Mouse (Mus musculus): ENCODE results near the gene Timp4. TPM values are rescaled to one million over a fixed set of nuclear protein-coding genes. Genes with fewer than 3 reads are reported as not detected.

The Timp4 gene
- polyA plus RNA-seq, 1 experiment from 2014 or later: 8.4 TPM

- Histone ChIP-seq H3K4me1 (ENCODE audit: control insufficient read depth, insufficient read depth, low read length) (no peaks in the 10 kb centered on the region), H3K9ac (replicated peaks; ENCODE audit: low read length) (no peak overlapping the region), H3K27me3 (ENCODE audit: control insufficient read depth, insufficient read depth, low read length) (no peaks in the 10 kb centered on the region), H3K9me3 (ENCODE audit: control insufficient read depth, low read length) (no peaks in the 10 kb centered on the region), H3K4me3 (replicated peaks; ENCODE audit: low read depth, low read length) (no peak overlapping the region), H3K27ac (replicated peaks; ENCODE audit: low read depth, low read length) (no peak overlapping the region), H3K36me3 (ENCODE audit: control insufficient read depth, insufficient read depth, low read length) (0 out of 2 replicates have a peak, but pooled peaks cover 7% of the 10 kb centered on the region), H3K4me2 (ENCODE audit: low read length) (no peak overlapping the region)
- ATAC-seq (ENCODE audit: low FRiP score, low TSS enrichment): no peak
- 78% methylated on average over 2 of the region's 2 CpGs for WGBS
- DNase-seq: no peak
Observed at GRCm38 (mm10) chr6:115279639-115280038, 27.6 kb upstream of the Timp4 start.

GRCm38 (mm10) chr6:115278086-115278485 lies 26.1 kb upstream of the Timp4 start:
- no peak overlapping the region for H3K27ac ChIP-seq (replicated peaks; ENCODE audit: low read depth, low read length)
- no peak for DNase-seq
- H3K4me2 ChIP-seq (ENCODE audit: low read length): no peak overlapping the region
- no peak overlapping the region for H3K4me3 ChIP-seq (replicated peaks; ENCODE audit: low read depth, low read length)
- no peak overlapping the region for H3K9ac ChIP-seq (replicated peaks; ENCODE audit: low read length)
- H3K36me3 ChIP-seq (ENCODE audit: control insufficient read depth, insufficient read depth, low read length): 0 out of 2 replicates have a peak, but pooled peaks cover 7% of the 10 kb centered on the region
- no peaks in the 10 kb centered on the region for H3K27me3 ChIP-seq (ENCODE audit: control insufficient read depth, insufficient read depth, low read length)
- no peaks in the 10 kb centered on the region for H3K9me3 ChIP-seq (ENCODE audit: control insufficient read depth, low read length)
- ATAC-seq (ENCODE audit: low FRiP score, low TSS enrichment): no peak
- H3K4me1 ChIP-seq (ENCODE audit: control insufficient read depth, insufficient read depth, low read length): no peaks in the 10 kb centered on the region
- 82% methylated on average over 8 of the region's 8 CpGs for WGBS

- 91% methylated on average over 10 of the region's 10 CpGs for WGBS
- Histone ChIP-seq H3K27ac (replicated peaks; ENCODE audit: low read depth, low read length) (no peak overlapping the region), H3K9ac (replicated peaks; ENCODE audit: low read length) (no peak overlapping the region), H3K9me3 (ENCODE audit: control insufficient read depth, low read length) (no peaks in the 10 kb centered on the region), H3K4me1 (ENCODE audit: control insufficient read depth, insufficient read depth, low read length) (0 out of 2 replicates have a peak, but pooled peaks cover 4% of the 10 kb centered on the region), H3K27me3 (ENCODE audit: control insufficient read depth, insufficient read depth, low read length) (no peaks in the 10 kb centered on the region), H3K4me2 (ENCODE audit: low read length) (no peak overlapping the region), H3K36me3 (ENCODE audit: control insufficient read depth, insufficient read depth, low read length) (no peaks in the 10 kb centered on the region), H3K4me3 (replicated peaks; ENCODE audit: low read depth, low read length) (no peak overlapping the region)
- DNase-seq (no peak), ATAC-seq (ENCODE audit: low FRiP score, low TSS enrichment) (no peak)
Observed at GRCm38 (mm10) chr6:115275116-115275815, 23.3 kb upstream of the Timp4 start.

GRCm38 (mm10) chr6:115274705-115275104 lies 22.7 kb upstream of the Timp4 start:
- Histone ChIP-seq H3K4me3 (replicated peaks; ENCODE audit: low read depth, low read length) (no peak overlapping the region), H3K27me3 (ENCODE audit: control insufficient read depth, insufficient read depth, low read length) (no peaks in the 10 kb centered on the region), H3K4me2 (ENCODE audit: low read length) (no peak overlapping the region), H3K9me3 (ENCODE audit: control insufficient read depth, low read length) (no peaks in the 10 kb centered on the region), H3K36me3 (ENCODE audit: control insufficient read depth, insufficient read depth, low read length) (no peaks in the 10 kb centered on the region), H3K27ac (replicated peaks; ENCODE audit: low read depth, low read length) (no peak overlapping the region), H3K9ac (replicated peaks; ENCODE audit: low read length) (no peak overlapping the region), H3K4me1 (ENCODE audit: control insufficient read depth, insufficient read depth, low read length) (0 out of 2 replicates have a peak, but pooled peaks cover 4% of the 10 kb centered on the region)
- 84% methylated on average over 9 of the region's 9 CpGs for WGBS
- DNase-seq: no peak
- ATAC-seq (ENCODE audit: low FRiP score, low TSS enrichment): no peak

GRCm38 (mm10) chr6:115273346-115273745 lies 21.3 kb upstream of the Timp4 start:
- Histone ChIP-seq H3K4me3 (replicated peaks; ENCODE audit: low read depth, low read length) (no peak overlapping the region), H3K9ac (replicated peaks; ENCODE audit: low read length) (no peak overlapping the region), H3K36me3 (ENCODE audit: control insufficient read depth, insufficient read depth, low read length) (no peaks in the 10 kb centered on the region), H3K9me3 (ENCODE audit: control insufficient read depth, low read length) (no peaks in the 10 kb centered on the region), H3K27me3 (ENCODE audit: control insufficient read depth, insufficient read depth, low read length) (no peaks in the 10 kb centered on the region), H3K4me1 (ENCODE audit: control insufficient read depth, insufficient read depth, low read length) (0 out of 2 replicates have a peak, but pooled peaks cover 4% of the 10 kb centered on the region), H3K27ac (replicated peaks; ENCODE audit: low read depth, low read length) (no peak overlapping the region), H3K4me2 (ENCODE audit: low read length) (no peak overlapping the region)
- ATAC-seq (ENCODE audit: low FRiP score, low TSS enrichment) (no peak), DNase-seq (no peak)
- 91% methylated on average over 10 of the region's 10 CpGs for WGBS

- no peak overlapping the region for H3K4me2 ChIP-seq (ENCODE audit: low read length)
- no peaks in the 10 kb centered on the region for H3K27me3 ChIP-seq (ENCODE audit: control insufficient read depth, insufficient read depth, low read length)
- no peak overlapping the region for H3K4me3 ChIP-seq (replicated peaks; ENCODE audit: low read depth, low read length)
- H3K27ac ChIP-seq (replicated peaks; ENCODE audit: low read depth, low read length): no peak overlapping the region
- no peak for ATAC-seq (ENCODE audit: low FRiP score, low TSS enrichment)
- H3K4me1 ChIP-seq (ENCODE audit: control insufficient read depth, insufficient read depth, low read length): 0 out of 2 replicates have a peak, but pooled peaks cover 4% of the 10 kb centered on the region
- no peaks in the 10 kb centered on the region for H3K9me3 ChIP-seq (ENCODE audit: control insufficient read depth, low read length)
- peak; percentile 35 for DNase-seq
- no peaks in the 10 kb centered on the region for H3K36me3 ChIP-seq (ENCODE audit: control insufficient read depth, insufficient read depth, low read length)
- WGBS: 16% methylated on average over 4 of the region's 4 CpGs
- no peak overlapping the region for H3K9ac ChIP-seq (replicated peaks; ENCODE audit: low read length)
Observed at GRCm38 (mm10) chr6:115271866-115272271, 19.9 kb upstream of the Timp4 start.

GRCm38 (mm10) chr6:115271326-115271725 lies 19.3 kb upstream of the Timp4 start:
- no peak for ATAC-seq (ENCODE audit: low FRiP score, low TSS enrichment)
- no peaks in the 10 kb centered on the region for H3K9me3 ChIP-seq (ENCODE audit: control insufficient read depth, low read length)
- H3K4me1 ChIP-seq (ENCODE audit: control insufficient read depth, insufficient read depth, low read length): 0 out of 2 replicates have a peak, but pooled peaks cover 4% of the 10 kb centered on the region
- no peak overlapping the region for H3K4me2 ChIP-seq (ENCODE audit: low read length)
- no peaks in the 10 kb centered on the region for H3K36me3 ChIP-seq (ENCODE audit: control insufficient read depth, insufficient read depth, low read length)
- DNase-seq: no peak
- 63% methylated on average over 3 of the region's 3 CpGs for WGBS
- H3K27ac ChIP-seq (replicated peaks; ENCODE audit: low read depth, low read length): no peak overlapping the region
- no peaks in the 10 kb centered on the region for H3K27me3 ChIP-seq (ENCODE audit: control insufficient read depth, insufficient read depth, low read length)
- no peak overlapping the region for H3K4me3 ChIP-seq (replicated peaks; ENCODE audit: low read depth, low read length)
- no peak overlapping the region for H3K9ac ChIP-seq (replicated peaks; ENCODE audit: low read length)

GRCm38 (mm10) chr6:115270085-115270484 lies 18.1 kb upstream of the Timp4 start:
- H3K4me2 ChIP-seq (ENCODE audit: low read length): no peak overlapping the region
- 0 out of 2 replicates have a peak, but pooled peaks cover 4% of the 10 kb centered on the region for H3K4me1 ChIP-seq (ENCODE audit: control insufficient read depth, insufficient read depth, low read length)
- 76% methylated on average over 2 of the region's 2 CpGs for WGBS
- H3K27ac ChIP-seq (replicated peaks; ENCODE audit: low read depth, low read length): no peak overlapping the region
- H3K9me3 ChIP-seq (ENCODE audit: control insufficient read depth, low read length): no peaks in the 10 kb centered on the region
- no peaks in the 10 kb centered on the region for H3K36me3 ChIP-seq (ENCODE audit: control insufficient read depth, insufficient read depth, low read length)
- H3K9ac ChIP-seq (replicated peaks; ENCODE audit: low read length): no peak overlapping the region
- H3K4me3 ChIP-seq (replicated peaks; ENCODE audit: low read depth, low read length): no peak overlapping the region
- no peak for DNase-seq
- ATAC-seq (ENCODE audit: low FRiP score, low TSS enrichment): no peak
- no peaks in the 10 kb centered on the region for H3K27me3 ChIP-seq (ENCODE audit: control insufficient read depth, insufficient read depth, low read length)

- H3K9me3 ChIP-seq (ENCODE audit: control insufficient read depth, low read length): no peaks in the 10 kb centered on the region
- H3K9ac ChIP-seq (replicated peaks; ENCODE audit: low read length): no peak overlapping the region
- DNase-seq (no peak), ATAC-seq (ENCODE audit: low FRiP score, low TSS enrichment) (no peak)
- 0 out of 2 replicates have a peak, but pooled peaks cover 4% of the 10 kb centered on the region for H3K4me1 ChIP-seq (ENCODE audit: control insufficient read depth, insufficient read depth, low read length)
- no peaks in the 10 kb centered on the region for H3K27me3 ChIP-seq (ENCODE audit: control insufficient read depth, insufficient read depth, low read length)
- H3K27ac ChIP-seq (replicated peaks; ENCODE audit: low read depth, low read length): no peak overlapping the region
- WGBS: 83% methylated on average over 5 of the region's 5 CpGs
- H3K36me3 ChIP-seq (ENCODE audit: control insufficient read depth, insufficient read depth, low read length): no peaks in the 10 kb centered on the region
- H3K4me2 ChIP-seq (ENCODE audit: low read length): no peak overlapping the region
- no peak overlapping the region for H3K4me3 ChIP-seq (replicated peaks; ENCODE audit: low read depth, low read length)
Observed at GRCm38 (mm10) chr6:115269561-115269960, 17.6 kb upstream of the Timp4 start.
